Mouse (Mus musculus): ENCODE measurements around the gene Olfr770.
"Not testable (repeated sequence)": the region's sequence is repeated elsewhere in the genome, so short reads cannot be mapped to it uniquely, and the experiment has no call there.

DNA sequence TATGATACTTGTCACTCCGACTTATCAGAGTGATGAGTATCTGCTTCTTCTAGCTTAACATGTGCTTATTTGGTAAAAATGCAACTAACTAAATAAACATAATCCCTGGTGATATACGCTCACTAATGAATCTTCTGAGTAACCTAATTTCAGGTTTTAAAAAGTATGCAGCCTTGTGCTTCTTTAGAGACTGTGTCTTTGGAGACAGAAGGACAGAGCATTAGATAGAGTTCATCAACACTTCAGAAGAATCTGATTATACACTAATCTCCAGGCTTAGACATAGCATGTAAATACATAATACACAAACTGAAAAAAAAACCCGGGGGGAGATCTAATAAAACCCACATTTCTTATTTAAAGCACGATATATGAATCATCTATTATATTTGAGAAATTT is 39.0 kb upstream of the Olfr770 start, which contains the start of gene Olfr772:
- not testable (repeated sequence) for TF ChIP-seq CTCF (IDR thresholded peaks at IDR 0.05; ENCODE audit: control insufficient read depth, insufficient read depth, insufficient replicate concordance, low read depth, low read length); POLR2A (IDR thresholded peaks at IDR 0.05; ENCODE audit: control insufficient read depth, low read depth, low read length)

All from testis, adult 2 months (tissue).